Mouse (Mus musculus) small intestine, adult 2 months (tissue): ENCODE measurements around the gene Mtcl1. TPM values are rescaled to one million over a fixed set of nuclear protein-coding genes. Genes with fewer than 3 reads are reported as not detected.

Source experiments
- H3K27ac ChIP-seq: fragments of 200-500 bp; 2 replicates; pipeline ENCODE4 v1.5.1; 2012; ENCODE audit warnings: low read depth, low read length, control low read depth, inconsistent platforms; ENCODE audit not compliant: insufficient read depth
- H3K27me3 ChIP-seq: fragments of 200-500 bp; 2 replicates; pipeline ENCODE4 v1.6.1; 2012; ENCODE audit warnings: mild to moderate bottlenecking, moderate library complexity, low read length, inconsistent platforms; ENCODE audit not compliant: control insufficient read depth, insufficient read depth
- H3K36me3 ChIP-seq: fragments of 200-500 bp; 2 replicates; pipeline ENCODE4 v1.6.1; 2012; ENCODE audit warnings: mild to moderate bottlenecking, low read length, control low read depth, inconsistent platforms; ENCODE audit not compliant: control insufficient read depth, insufficient read depth
- H3K4me1 ChIP-seq: fragments of 200-500 bp; 2 replicates; pipeline ENCODE4 v1.6.1; 2012; ENCODE audit warnings: low read length, inconsistent platforms, mixed read lengths; ENCODE audit not compliant: control insufficient read depth, insufficient read depth, insufficient read length
- H3K4me3 ChIP-seq: fragments of 200-500 bp; 2 replicates; pipeline ENCODE4 v1.5.1; 2012; ENCODE audit warnings: low read depth, mild to moderate bottlenecking, control low read depth, inconsistent platforms, low read length, moderate library complexity
- CTCF ChIP-seq: fragments of 200-500 bp; IDR thresholded peaks from 2 replicates; pipeline ENCODE4 v1.5.1; 2012; ENCODE audit warnings: low read depth, mild to moderate bottlenecking, control low read depth, inconsistent platforms, low read length, moderate library complexity, mixed read lengths; ENCODE audit not compliant: insufficient replicate concordance, insufficient read length; ENCODE audit errors: extremely low read depth
- POLR2A ChIP-seq: fragments of 200-500 bp; IDR thresholded peaks from 2 replicates; pipeline ENCODE4 v1.6.1; 2012; ENCODE audit warnings: low read depth, mild to moderate bottlenecking, control low read depth, inconsistent platforms, low read length, moderate library complexity
- WGBS: fragments of 180-500 bp; shearing (Covaris S2); methylation state at CpG from one replicate; pipeline ENCODE4 v1.1.7; 2018; 5-methylcytosine and 5-hydroxymethylcytosine counted together
- polyA plus RNA-seq: library from polyadenylated mRNA; depleted of rRNA; stranded (reverse); fragments of >200 nt; gene quantifications from 2 replicates; pipeline ENCODE4 v1.2.3, GENCODE M21; 2012

Gene Mtcl1
- polyA plus RNA-seq, 1 experiment: 1.8 TPM

DNA sequence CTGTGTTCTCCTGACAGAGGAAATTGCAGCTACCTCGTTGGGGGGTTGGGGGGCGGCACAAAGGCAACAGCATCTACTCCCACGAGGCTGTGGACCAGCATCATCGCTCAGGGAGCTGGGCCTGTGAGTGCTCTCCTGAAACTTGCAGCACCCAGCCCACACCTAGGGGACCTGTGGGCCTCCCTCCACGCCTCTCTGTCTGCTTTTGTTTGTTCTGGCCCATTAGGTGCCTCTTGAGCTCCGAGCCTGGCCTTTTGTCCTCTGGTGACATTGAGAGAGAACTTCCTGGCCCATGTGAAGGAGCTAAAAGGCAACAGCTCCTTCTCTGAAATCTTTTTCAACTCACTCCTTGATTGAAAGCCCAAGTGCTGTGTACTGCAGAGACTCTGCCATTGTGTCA lies 79.8 kb downstream of the Mtcl1 start:
- H3K27ac ChIP-seq: no peak overlapping the region
- H3K36me3 ChIP-seq: no peaks in the 10 kb centered on the region
- H3K27me3 ChIP-seq: no peaks in the 10 kb centered on the region
- 59% methylated on average over 6 of the region's 6 CpGs for WGBS
- H3K4me3 ChIP-seq: no peak overlapping the region
- no peak for TF ChIP-seq CTCF
- no peak for TF ChIP-seq POLR2A
- H3K4me1 ChIP-seq: no peaks in the 10 kb centered on the region

DNA sequence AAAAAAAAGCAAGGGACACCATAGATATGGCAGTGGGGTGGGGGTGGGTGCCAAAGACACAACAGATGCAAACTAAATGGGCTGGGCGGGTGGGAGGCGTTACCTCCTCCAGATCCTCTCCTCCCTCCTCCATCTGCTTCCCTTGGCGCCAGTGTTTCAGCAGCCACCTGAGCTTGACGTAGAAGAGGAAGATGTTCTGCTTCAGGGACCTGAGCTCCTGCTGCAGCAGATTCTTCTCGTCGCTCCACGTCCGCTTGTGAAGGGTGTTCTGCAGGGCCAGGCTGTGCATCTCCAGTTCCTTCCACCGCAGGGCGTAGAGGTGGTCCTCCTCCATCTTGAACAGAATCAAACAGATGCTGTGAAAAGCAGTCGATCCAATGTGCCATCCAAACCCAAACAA lies 81.4 kb downstream of the Mtcl1 start:
- TF ChIP-seq POLR2A (no peak), CTCF (no peak)
- Histone ChIP-seq H3K27me3 (no peaks in the 10 kb centered on the region), H3K36me3 (no peaks in the 10 kb centered on the region), H3K27ac (no peak overlapping the region), H3K4me3 (no peak overlapping the region), H3K4me1 (no peaks in the 10 kb centered on the region)
- whole genome bisulfite sequencing: 92% methylated on average over 11 of the region's 11 CpGs

DNA sequence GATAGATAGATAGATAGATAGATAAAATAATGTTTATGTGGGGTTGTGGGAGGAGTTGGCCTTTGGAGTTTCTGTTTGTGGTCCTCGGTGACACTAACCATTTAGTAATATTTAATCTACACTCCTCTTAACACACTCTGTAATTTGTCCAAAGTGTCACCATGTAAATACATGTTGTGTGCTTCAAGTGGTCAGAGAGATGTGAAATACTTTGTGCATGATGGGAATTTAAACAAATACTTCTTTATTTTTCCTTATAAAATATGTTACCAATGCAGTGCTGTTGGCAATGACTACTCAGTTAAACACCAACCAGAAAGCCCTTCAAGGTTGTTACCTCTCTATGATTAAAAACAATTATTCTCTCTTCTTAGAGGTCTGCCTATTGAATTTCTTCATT lies 83.9 kb downstream of the Mtcl1 start:
- Histone ChIP-seq H3K4me3 (no peak overlapping the region), H3K36me3 (no peaks in the 10 kb centered on the region), H3K4me1 (0 out of 2 replicates have a peak, but pooled peaks cover 4% of the 10 kb centered on the region), H3K27me3 (no peaks in the 10 kb centered on the region), H3K27ac (no peak overlapping the region)
- no peak for TF ChIP-seq CTCF
- no peak for TF ChIP-seq POLR2A
- 45% methylated on average over 1 of the region's 1 CpGs for WGBS

DNA sequence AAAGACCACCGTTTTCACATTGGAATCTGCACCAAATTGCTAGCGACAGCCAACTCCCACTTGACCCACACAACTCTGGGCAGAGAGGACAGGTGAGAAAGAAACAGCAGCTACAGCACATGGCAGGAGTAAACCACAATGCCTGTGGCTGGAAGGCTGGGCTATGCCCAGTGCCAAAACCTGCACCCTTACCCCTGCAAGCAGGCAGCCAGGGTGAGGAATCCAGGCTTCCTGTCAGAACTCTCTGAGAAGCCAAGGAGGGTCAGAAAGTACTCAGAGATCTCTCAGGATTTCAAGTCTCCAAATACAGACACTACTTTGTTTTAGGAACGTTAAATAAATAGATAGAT lies 84.3 kb downstream of the Mtcl1 start:
- H3K4me1 ChIP-seq: 0 out of 2 replicates have a peak, but pooled peaks cover 4% of the 10 kb centered on the region
- 69% methylated on average over 3 of the region's 3 CpGs for WGBS
- no peak overlapping the region for H3K4me3 ChIP-seq
- H3K36me3 ChIP-seq: no peaks in the 10 kb centered on the region
- TF ChIP-seq POLR2A (no peak), CTCF (no peak)
- H3K27me3 ChIP-seq: no peaks in the 10 kb centered on the region
- no peak overlapping the region for H3K27ac ChIP-seq

DNA sequence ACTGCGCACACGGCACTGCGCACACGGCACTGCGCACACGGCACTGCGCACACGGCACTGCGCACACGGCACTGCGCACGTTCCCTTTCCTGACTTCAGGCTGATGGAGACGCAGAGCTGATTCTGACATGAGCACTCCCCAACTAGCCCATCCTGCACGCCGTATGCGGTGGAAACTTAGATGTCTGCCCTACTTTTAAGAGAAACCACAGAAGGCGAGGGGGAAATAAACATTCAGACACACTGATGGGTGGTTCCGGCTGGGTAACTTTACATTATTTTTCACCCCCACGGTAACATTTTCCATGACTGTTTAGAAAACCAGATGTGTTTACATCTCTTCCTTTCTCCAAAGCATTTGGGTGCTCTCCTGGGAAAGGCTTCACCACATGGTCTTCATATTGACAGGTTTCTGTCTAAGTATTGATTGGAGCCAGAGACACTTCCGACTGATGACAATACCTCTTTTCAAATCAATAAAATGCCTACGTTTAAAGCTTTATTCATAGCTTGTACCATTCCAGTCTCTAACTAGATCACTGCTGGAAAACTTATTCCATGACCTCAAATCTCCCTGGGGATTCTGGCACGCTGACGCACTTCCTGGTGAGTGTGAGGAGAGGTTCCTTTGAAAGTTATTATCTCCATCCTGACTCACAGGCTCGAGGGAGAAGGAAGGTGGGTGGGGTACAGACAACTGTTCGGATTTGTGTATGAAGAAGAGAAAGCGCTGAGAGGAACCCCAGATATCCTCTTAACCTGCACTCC lies 84.8 kb downstream of the Mtcl1 start:
- TF ChIP-seq CTCF: no peak
- TF ChIP-seq POLR2A: no peak
- Histone ChIP-seq H3K36me3 (no peaks in the 10 kb centered on the region), H3K4me3 (no peak overlapping the region), H3K27me3 (no peaks in the 10 kb centered on the region), H3K27ac (no peak overlapping the region), H3K4me1 (0 out of 2 replicates have a peak, but pooled peaks cover 4% of the 10 kb centered on the region)
- WGBS: 68% methylated on average over 26 of the region's 26 CpGs

DNA sequence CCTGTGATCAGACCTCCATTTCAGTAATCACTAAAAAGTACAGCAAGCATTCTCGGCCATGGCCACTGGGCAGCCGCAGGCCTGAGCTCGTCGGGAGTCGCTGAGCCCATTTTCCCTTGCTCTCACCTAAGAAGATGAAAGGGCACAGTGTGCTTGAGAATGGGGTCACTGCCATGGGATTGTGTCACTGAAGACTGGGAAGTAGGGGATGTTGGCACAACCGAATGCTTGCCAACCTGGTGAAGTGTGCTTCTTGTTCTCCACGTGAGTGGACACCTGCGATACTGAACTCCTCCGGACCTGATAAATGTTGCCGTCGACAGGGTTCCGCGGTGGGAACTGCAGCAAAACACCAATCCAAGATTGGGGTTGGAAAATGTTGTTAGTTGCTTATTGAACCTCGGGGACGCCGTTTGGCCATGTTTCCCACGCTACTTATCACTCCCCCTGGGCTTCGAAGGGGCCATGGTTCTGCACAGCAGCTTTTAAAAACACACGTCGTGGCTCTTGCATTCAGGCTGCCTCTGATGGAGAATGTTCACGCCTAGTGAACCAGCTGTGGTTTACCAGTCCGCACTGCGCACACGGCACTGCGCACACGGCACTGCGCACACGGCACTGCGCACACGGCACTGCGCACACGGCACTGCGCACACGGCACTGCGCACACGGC lies 85.6 kb downstream of the Mtcl1 start:
- Histone ChIP-seq H3K4me1 (0 out of 2 replicates have a peak, but pooled peaks cover 4% of the 10 kb centered on the region), H3K4me3 (no peak overlapping the region), H3K27me3 (no peaks in the 10 kb centered on the region), H3K36me3 (no peaks in the 10 kb centered on the region), H3K27ac (no peak overlapping the region)
- no peak for TF ChIP-seq POLR2A
- TF ChIP-seq CTCF: no peak
- WGBS: 88% methylated on average over 36 of the region's 36 CpGs

DNA sequence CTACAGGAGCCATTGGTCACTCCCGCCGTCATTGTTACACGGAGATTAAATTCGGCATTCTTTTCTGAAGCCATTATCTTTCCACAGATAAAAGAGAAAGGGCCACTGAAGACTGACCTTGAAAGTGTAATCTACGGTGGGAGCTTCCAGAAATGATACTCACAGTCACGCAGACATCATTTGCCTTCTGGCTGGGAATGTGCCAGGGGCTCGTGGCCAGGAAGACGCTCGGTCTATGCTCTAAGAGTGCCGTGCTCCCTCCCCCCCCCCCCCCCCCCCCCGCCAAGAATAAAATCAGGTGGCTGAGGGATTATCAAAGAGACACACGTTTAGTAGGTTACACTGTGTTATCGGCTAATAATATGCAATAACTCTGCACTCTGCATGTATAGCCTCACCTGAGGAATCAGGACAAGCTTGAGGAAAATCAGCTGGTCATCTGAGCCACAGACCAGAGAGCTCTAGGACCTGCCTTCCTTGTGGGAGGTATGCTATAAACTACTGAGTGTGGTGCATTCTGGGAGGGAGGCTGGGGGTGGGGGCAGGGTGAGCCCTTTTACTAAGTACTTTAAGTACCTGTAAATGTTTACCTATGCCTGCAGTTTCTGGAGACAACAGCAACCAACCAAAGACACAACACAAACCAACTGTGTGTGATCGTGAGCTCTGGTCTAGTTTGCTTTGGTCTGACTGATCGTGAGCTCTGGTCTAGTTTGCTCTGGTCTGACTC lies 87.1 kb downstream of the Mtcl1 start:
- Histone ChIP-seq H3K4me3 (peak overlapping the region; percentile 25; the same call in 1 of the 2 replicates), H3K4me1 (0 out of 2 replicates have a peak, but pooled peaks cover 4% of the 10 kb centered on the region), H3K27ac (no peak overlapping the region), H3K27me3 (no peaks in the 10 kb centered on the region), H3K36me3 (no peaks in the 10 kb centered on the region)
- WGBS: 33% methylated on average over 15 of the region's 15 CpGs
- TF ChIP-seq CTCF (no peak), POLR2A (no peak)
